Mouse (Mus musculus): ENCODE results near the gene Tada3. TPM values are rescaled to one million over a fixed set of nuclear protein-coding genes. Genes with fewer than 3 reads are reported as not detected.

Tada3 gene
- polyA plus RNA-seq, 1 experiment from 2014 or later: 16.5 TPM

DNA sequence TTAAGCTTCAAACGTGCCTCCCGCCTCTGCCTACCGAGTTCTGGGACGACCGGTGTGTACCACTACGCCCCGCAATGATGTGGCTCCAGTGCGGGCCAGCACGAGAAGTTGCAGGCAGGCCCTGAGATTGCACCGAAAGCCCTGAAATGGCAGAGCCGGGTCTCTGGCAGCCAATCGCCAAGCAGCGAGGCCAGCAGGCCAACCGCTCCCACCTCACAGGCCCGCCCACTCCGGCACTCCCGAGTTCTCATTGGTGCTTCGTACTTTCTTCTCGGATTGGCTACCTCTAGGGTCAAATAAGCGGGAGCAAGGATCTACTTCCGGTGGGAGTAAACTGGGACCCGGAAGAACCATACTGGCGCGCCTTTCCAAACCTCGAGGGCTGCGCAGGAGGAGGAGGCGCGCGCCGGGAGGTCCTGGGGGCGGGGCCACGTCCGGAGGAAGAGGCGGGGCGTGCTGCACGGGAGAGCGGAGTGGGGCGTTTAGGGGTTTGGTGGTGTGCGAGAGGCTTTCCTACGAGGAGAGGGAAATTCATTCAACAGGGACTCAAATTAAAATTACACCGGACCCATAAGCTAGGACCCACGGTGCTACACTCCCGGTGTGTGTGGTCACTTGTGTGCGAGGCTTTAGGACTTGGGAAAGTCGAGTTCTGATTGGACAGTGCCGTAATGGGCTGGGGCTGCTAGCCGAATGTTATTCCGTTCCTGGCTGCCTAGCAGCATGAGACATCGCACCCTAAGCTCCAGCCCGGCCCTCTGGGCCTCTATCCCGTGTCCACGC is 51.0 kb downstream of the Tada3 start, which contains the start of gene Ogg1:
Gene Ogg1 (plus strand): TSS at position 440 of the 783 bp plus-strand sequence.
- Histone ChIP-seq H3K27me3 (ENCODE audit: control insufficient read depth, insufficient read depth, low read depth, low read length) (no peaks in the 10 kb centered on the region), H3K4me1 (ENCODE audit: control insufficient read depth, low read depth, low read length) (peaks cover 25% of the 10 kb centered on the region), H3K4me2 (ENCODE audit: low read depth, low read length) (peak within 1 kb of the TSS; percentile 95), H3K9me3 (replicated peaks; ENCODE audit: control insufficient read depth, low read length) (no peaks in the 10 kb centered on the region), H3K36me3 (ENCODE audit: control insufficient read depth, insufficient read depth) (peaks cover 33% of the 10 kb centered on the region), H3K9ac (ENCODE audit: low read depth, low read length) (peak within 1 kb of the TSS; percentile 77), H3K4me3 (ENCODE audit: low read depth, low read length) (peak within 1 kb of the TSS; percentile 70), H3K27ac (ENCODE audit: low read length) (peak within 1 kb of the TSS; percentile 90)
- ATAC-seq (ENCODE audit: low read depth): peak; percentile 95
- WGBS (ENCODE audit: insufficient replicate concordance): under 1% methylated on average over 52 of the region's 52 CpGs

Small RNA genes within 50 kb of the gene (microRNA-seq; reads per million reads assigned to microRNA genes)
- gene Gm24387: not detected

Other genes with a start within 250 kb of the Tada3 start
- 0.11 TPM in 2 replicates for gene Lhfpl4, start 182.5 kb downstream of the Tada3 start, polyA plus RNA-seq (2015; fragmentation: Nextera tagmentation; extraction: Ambion mirVana)
- gene Mtmr14, start 140.0 kb downstream of the Tada3 start, polyA plus RNA-seq (2015; fragmentation: Nextera tagmentation; extraction: Ambion mirVana): 16.4 and 16.8 TPM in 2 replicates
- 0.02 TPM in 1 of 2 replicates, not detected in the other for gene Cpne9, start 95.6 kb downstream of the Tada3 start, polyA plus RNA-seq (2015; fragmentation: Nextera tagmentation; extraction: Ambion mirVana)
- 7.5 and 7.7 TPM in 2 replicates for gene Brpf1, start 70.7 kb downstream of the Tada3 start, polyA plus RNA-seq (2015; fragmentation: Nextera tagmentation; extraction: Ambion mirVana)
- gene Ogg1, start 50.9 kb downstream of the Tada3 start, polyA plus RNA-seq (2015; fragmentation: Nextera tagmentation; extraction: Ambion mirVana): 4.4 and 5.0 TPM in 2 replicates
- 17.0 and 19.7 TPM in 2 replicates for gene Camk1, start 33.9 kb downstream of the Tada3 start, polyA plus RNA-seq (2015; fragmentation: Nextera tagmentation; extraction: Ambion mirVana)
- gene Arpc4, start 232 bp upstream of the Tada3 start, polyA plus RNA-seq (2015; fragmentation: Nextera tagmentation; extraction: Ambion mirVana): 178 and 179 TPM in 2 replicates
- 0.90 and 1.3 TPM in 2 replicates for gene Ttll3, start 11.4 kb upstream of the Tada3 start, polyA plus RNA-seq (2015; fragmentation: Nextera tagmentation; extraction: Ambion mirVana)
- gene Rpusd3, start 41.5 kb upstream of the Tada3 start, polyA plus RNA-seq (2015; fragmentation: Nextera tagmentation; extraction: Ambion mirVana): 11.8 and 12.1 TPM in 2 replicates
- gene Cidec, start 57.9 kb upstream of the Tada3 start, polyA plus RNA-seq (2015; fragmentation: Nextera tagmentation; extraction: Ambion mirVana): 0.14 and 0.40 TPM in 2 replicates
- gene Jagn1, start 64.7 kb upstream of the Tada3 start, polyA plus RNA-seq (2015; fragmentation: Nextera tagmentation; extraction: Ambion mirVana): 30.1 and 30.9 TPM in 2 replicates
- gene Il17re, start 80.6 kb upstream of the Tada3 start, polyA plus RNA-seq (2015; fragmentation: Nextera tagmentation; extraction: Ambion mirVana): 0.19 and 0.33 TPM in 2 replicates
- 9.5 and 11.9 TPM in 2 replicates for gene Il17rc, start 93.5 kb upstream of the Tada3 start, polyA plus RNA-seq (2015; fragmentation: Nextera tagmentation; extraction: Ambion mirVana)
- gene Creld1, start 105.4 kb upstream of the Tada3 start, polyA plus RNA-seq (2015; fragmentation: Nextera tagmentation; extraction: Ambion mirVana): 6.9 and 7.3 TPM in 2 replicates
- 0.05 TPM in 1 of 2 replicates, not detected in the other for gene Prrt3, start 124.0 kb upstream of the Tada3 start, polyA plus RNA-seq (2015; fragmentation: Nextera tagmentation; extraction: Ambion mirVana)
- gene Emc3, start 153.8 kb upstream of the Tada3 start, polyA plus RNA-seq (2015; fragmentation: Nextera tagmentation; extraction: Ambion mirVana): 40.6 and 42.0 TPM in 2 replicates
- 6.8 and 7.3 TPM in 2 replicates for gene Fancd2, start 153.8 kb upstream of the Tada3 start, polyA plus RNA-seq (2015; fragmentation: Nextera tagmentation; extraction: Ambion mirVana)
- gene Fancd2os, start 222.8 kb upstream of the Tada3 start, polyA plus RNA-seq (2015; fragmentation: Nextera tagmentation; extraction: Ambion mirVana): not detected in 2 replicates
- gene Brk1, start 226.9 kb upstream of the Tada3 start, polyA plus RNA-seq (2015; fragmentation: Nextera tagmentation; extraction: Ambion mirVana): 77.9 and 78.0 TPM in 2 replicates
- 9.0 and 9.1 TPM in 2 replicates for gene Vhl, start 246.1 kb upstream of the Tada3 start, polyA plus RNA-seq (2015; fragmentation: Nextera tagmentation; extraction: Ambion mirVana)

Measured in liver, embryonic 16.5 days (tissue).